Mouse (Mus musculus): ENCODE results near the gene Pip5k1a. TPM values are rescaled to one million over a fixed set of nuclear protein-coding genes. Genes with fewer than 3 reads are reported as not detected.

Pip5k1a gene
- total RNA-seq (2023), result 54.4 TPM

GRCm38 (mm10) chr3:95106338-95107117, at the start of gene Pip5k1a:
Gene Pip5k1a, minus strand, starts transcription at chr3:95106930.

GRCm38 (mm10) chr3:95141952-95142616, 35.4 kb upstream of the Pip5k1a start, which contains the start of gene Tnfaip8l2:
Gene Tnfaip8l2, minus strand, starts transcription at chr3:95142360.

DNA sequence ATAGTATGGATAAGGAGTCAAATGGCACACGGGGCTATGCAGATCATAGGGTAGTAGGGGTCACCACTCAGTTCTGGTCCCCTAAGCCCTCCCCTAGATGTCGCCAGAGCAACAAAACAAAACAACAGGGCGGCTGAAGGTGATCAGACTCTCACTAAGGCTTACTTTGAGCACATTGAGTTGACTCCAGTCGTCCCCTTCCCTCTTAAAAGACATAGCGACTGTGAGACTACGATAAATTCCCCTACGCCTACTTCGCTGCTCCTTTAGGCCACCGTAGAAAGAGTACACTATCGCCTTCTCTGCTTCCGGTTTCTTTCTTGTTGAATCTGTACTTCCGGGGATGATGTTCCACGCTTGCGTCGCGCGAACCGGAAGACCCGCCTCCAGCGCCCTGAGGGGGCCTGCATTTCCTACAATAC, 27.0 kb upstream of the Pip5k1a start, which contains the start of the genes Scnm1 and Lysmd1:
TSS of gene Scnm1 (minus strand) at position 332 of the 422 bp plus-strand sequence.
TSS of gene Lysmd1 (plus strand) at position 409 of the 422 bp plus-strand sequence.

DNA sequence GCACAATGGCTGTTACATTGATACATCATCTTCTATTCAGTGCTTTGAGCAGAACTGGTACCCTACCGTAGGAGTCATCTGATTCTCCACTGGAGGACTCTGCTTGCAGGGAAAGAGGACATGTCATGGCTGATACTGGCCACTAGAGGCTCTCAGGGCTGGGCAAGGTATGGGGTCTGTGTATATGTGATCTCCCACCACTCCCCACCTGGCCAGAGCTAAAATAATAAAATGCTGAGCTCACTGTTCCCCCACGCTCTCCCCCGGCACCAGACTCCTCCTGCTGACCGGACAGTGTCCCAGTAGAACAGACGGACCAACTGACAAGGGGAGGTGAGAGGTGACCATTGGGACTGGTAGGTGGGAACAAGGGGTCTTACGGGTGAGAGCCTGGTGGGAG, 17.5 kb upstream of the Pip5k1a start, which contains the start of gene Tmod4:
TSS of gene Tmod4 (plus strand) at position 231 of the 400 bp plus-strand sequence.

DNA sequence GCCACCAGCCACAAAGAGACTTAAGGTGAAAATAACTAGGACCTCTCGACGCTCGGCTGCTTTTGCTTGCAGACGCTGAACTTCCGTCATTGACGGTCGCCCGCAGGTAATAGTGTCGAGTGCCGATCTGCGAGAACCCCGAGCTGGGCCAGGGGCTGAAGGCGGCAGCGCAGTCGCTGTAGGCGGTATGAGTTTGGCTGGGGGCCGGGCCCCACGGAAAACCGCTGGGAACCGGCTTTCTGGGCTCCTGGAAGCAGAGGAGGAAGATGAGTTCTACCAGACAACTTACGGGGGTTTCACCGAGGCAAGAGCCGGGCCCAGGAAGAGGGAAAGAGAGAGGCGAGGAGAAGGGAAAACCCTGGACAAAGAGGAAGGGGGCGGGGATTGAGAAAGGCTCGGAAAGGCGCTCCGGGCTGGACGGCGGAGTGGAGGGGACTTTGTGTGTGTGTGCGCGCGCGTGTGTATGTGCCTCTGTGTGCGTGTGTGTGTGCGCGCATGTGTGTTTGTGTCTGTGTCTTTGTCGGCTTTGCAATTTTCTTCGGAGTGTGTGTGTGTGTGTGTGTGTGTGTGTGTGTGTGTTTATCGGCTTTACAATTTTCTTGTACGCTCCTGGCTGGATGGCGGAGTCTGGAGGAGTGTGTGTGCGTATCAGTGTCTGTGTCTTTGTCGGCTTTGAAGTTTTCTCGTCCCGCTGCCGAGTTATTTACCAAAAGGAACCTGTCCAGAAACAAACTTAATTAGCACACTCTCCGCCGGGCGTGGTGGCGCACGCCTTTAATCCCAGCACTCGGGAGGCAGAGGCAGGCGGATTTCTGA, 4.4 kb upstream of the Pip5k1a start, which contains the start of gene Vps72:
TSS of gene Vps72 (plus strand) at position 112 of the 816 bp plus-strand sequence.

GRCm38 (mm10) chr3:95042166-95042837, 64.4 kb downstream of the Pip5k1a start, which contains the start of gene Psmd4:
Gene Psmd4, minus strand, starts transcription at chr3:95042614.

GRCm38 (mm10) chr3:95015337-95015872, 91.3 kb downstream of the Pip5k1a start, which contains the start of gene Zfp687:
Gene Zfp687, minus strand, starts transcription at chr3:95015448.

Other genes starting within 250 kb of the Pip5k1a start
- gene Psmb4, start 220.0 kb downstream of the Pip5k1a start, total RNA-seq (2023), result 195 TPM
- gene Selenbp1, start 173.9 kb downstream of the Pip5k1a start, total RNA-seq (2023), result 1.2 TPM
- 28.3 TPM for gene Rfx5, start 152.9 kb downstream of the Pip5k1a start, total RNA-seq (2023)
- 39.0 TPM for gene Pi4kb, start 132.2 kb downstream of the Pip5k1a start, total RNA-seq (2023)
- 51.4 TPM for gene Zfp687, start 91.5 kb downstream of the Pip5k1a start, total RNA-seq (2023)
- gene Psmd4, start 64.3 kb downstream of the Pip5k1a start, total RNA-seq (2023), result 127 TPM
- 48.9 TPM for gene Vps72, start 4.1 kb upstream of the Pip5k1a start, total RNA-seq (2023)
- 2.5 TPM for gene Tmod4, start 17.5 kb upstream of the Pip5k1a start, total RNA-seq (2023)
- 99.1 TPM for gene Scnm1, start 27.1 kb upstream of the Pip5k1a start, total RNA-seq (2023)
- gene Lysmd1, start 27.2 kb upstream of the Pip5k1a start, total RNA-seq (2023), result 5.1 TPM
- gene Tnfaip8l2, start 35.4 kb upstream of the Pip5k1a start, total RNA-seq (2023), result 73.5 TPM
- 2.2 TPM for gene Sema6c, start 53.5 kb upstream of the Pip5k1a start, total RNA-seq (2023)
- gene Gabpb2, start 111.0 kb upstream of the Pip5k1a start, total RNA-seq (2023), result 79.5 TPM
- gene Cdc42se1, start 121.8 kb upstream of the Pip5k1a start, total RNA-seq (2023), result 223 TPM
- gene Mllt11, start 125.2 kb upstream of the Pip5k1a start, total RNA-seq (2023), result 15.7 TPM
- gene Gm128, start 134.7 kb upstream of the Pip5k1a start, total RNA-seq (2023), result not detected
- gene Bnipl, start 144.3 kb upstream of the Pip5k1a start, total RNA-seq (2023), result not detected
- 14.1 TPM for gene Mindy1, start 174.4 kb upstream of the Pip5k1a start, total RNA-seq (2023)
- 8.6 TPM for gene Prune1, start 175.1 kb upstream of the Pip5k1a start, total RNA-seq (2023)
- 0.31 TPM for gene Anxa9, start 200.2 kb upstream of the Pip5k1a start, total RNA-seq (2023)
- gene Cers2, start 207.9 kb upstream of the Pip5k1a start, total RNA-seq (2023), result 95.4 TPM

Measured in CD8-positive naive resting alpha-beta T cell, adult 57 days (primary cell).